Mouse (Mus musculus) liver, postnatal 0 days (tissue): ENCODE results near the gene Angptl2. TPM values are rescaled to one million over a fixed set of nuclear protein-coding genes. Genes with fewer than 3 reads are reported as not detected.

Experiments used
- ATAC-seq: fragments of 200-750 bp; cut with Nextera tagmentation; 2 replicates; pipeline ENCODE4 v1.8.0; 2017; ENCODE audit warnings: mild to moderate bottlenecking, moderate library complexity
- DNase-seq: peaks from one replicate; pipeline ENCODE4 v3.0.0-alpha.2; 2016
- H3K27ac ChIP-seq: fragments of 300-500 bp; sonication (generic); 2 replicates; pipeline ENCODE4 v1.5.1; 2014; ENCODE audit warnings: antibody characterized with exemption, moderate library complexity, mild to moderate bottlenecking, low read depth
- H3K27me3 ChIP-seq: fragments of 300-500 bp; sonication (generic); 2 replicates; pipeline ENCODE4 v1.6.1; 2014; ENCODE audit warnings: low read length, control low read depth, mixed read lengths; ENCODE audit not compliant: insufficient read depth
- H3K36me3 ChIP-seq: fragments of 300-500 bp; sonication (generic); replicated peaks from 2 replicates; pipeline ENCODE4 v1.6.1; 2014; ENCODE audit warnings: mild to moderate bottlenecking, control low read depth, low read length, moderate library complexity, mixed read lengths; ENCODE audit not compliant: insufficient read depth
- H3K4me1 ChIP-seq: fragments of 300-500 bp; sonication (generic); 2 replicates; pipeline ENCODE4 v1.6.1; 2014; ENCODE audit warnings: antibody characterized with exemption, mild to moderate bottlenecking, control low read depth; ENCODE audit not compliant: insufficient read depth
- H3K4me2 ChIP-seq: fragments of 300-500 bp; sonication (generic); 2 replicates; pipeline ENCODE4 v1.6.1; 2014; ENCODE audit warnings: low read depth, mild to moderate bottlenecking, low read length, moderate library complexity, mixed read lengths
- H3K4me3 ChIP-seq: fragments of 300-500 bp; sonication (generic); 2 replicates; pipeline ENCODE4 v1.5.1; 2014; ENCODE audit warnings: low read depth, low read length
- H3K9ac ChIP-seq: fragments of 300-500 bp; sonication (generic); replicated peaks from 2 replicates; pipeline ENCODE4 v1.6.1; 2014; ENCODE audit warnings: mild to moderate bottlenecking, moderate library complexity
- H3K9me3 ChIP-seq: fragments of 300-500 bp; sonication (generic); 2 replicates; pipeline ENCODE4 v1.6.1; 2016; ENCODE audit warnings: mild to moderate bottlenecking, control low read depth, low read length, mixed read lengths
- CTCF ChIP-seq: sonication (generic); IDR thresholded peaks from 2 replicates; pipeline ENCODE4 v1.5.1; 2016; ENCODE audit warnings: antibody characterized with exemption, low read depth
- EP300 ChIP-seq: IDR thresholded peaks from 2 replicates; pipeline ENCODE4 v1.6.1; 2016; ENCODE audit warnings: antibody characterized with exemption, low read depth, mild to moderate bottlenecking
- WGBS: fragments of 180-500 bp; shearing (Covaris S2); extraction: QIAGEN DNeasy Blood & Tissue Kit; methylation state at CpG from one replicate; pipeline ENCODE4 v1.1.7; 2014; ENCODE audit not compliant: insufficient replicate concordance; 5-methylcytosine and 5-hydroxymethylcytosine counted together
- polyA plus RNA-seq: library from polyadenylated mRNA; unstranded; fragments of >200 nt; fragmentation: Nextera tagmentation; extraction: Ambion mirVana; gene quantifications from 2 replicates; pipeline ENCODE4 v1.2.1, GENCODE M21; 2015

The Angptl2 gene
- polyA plus RNA-seq, 1 experiment from 2014 or later, result 3.8 TPM

DNA sequence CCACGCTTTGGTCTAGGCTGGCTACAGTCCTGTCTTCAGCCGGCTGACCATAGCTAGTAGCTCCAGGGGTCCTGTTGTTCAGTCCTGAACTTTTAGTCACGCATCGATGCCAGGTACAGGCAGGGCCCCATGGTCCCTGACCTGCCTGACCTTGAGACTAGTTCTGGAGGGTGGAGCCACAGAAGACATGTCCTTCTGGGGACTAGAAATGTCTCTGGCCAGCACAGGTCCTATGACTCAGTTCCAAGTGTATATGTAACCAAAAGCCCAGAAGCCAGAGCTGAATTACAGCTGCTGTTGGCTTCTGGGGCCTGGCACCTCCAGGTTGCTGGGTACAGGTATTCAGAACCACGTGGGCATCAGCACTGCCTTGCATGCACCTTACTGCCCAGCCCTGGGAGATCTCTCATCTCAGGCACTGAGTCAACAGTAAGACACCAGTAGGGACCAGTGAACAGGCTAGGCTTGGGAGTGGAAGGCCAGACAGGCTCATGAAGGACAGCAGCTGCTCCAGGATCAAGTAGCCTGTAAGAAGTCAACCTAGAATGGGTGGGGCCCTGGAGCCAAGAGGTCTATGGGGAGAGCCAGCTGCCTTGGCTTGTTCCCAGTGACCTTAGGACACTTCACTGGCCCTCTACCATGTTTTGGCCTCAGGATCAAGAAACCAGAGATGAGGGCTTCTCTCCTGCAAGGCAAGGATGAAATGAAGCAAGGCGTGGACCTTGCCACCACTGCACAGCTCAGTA lies 26.8 kb upstream of the Angptl2 start:
- 85% methylated on average over 6 of the region's 6 CpGs for WGBS
- no peak overlapping the region for H3K9ac ChIP-seq
- ATAC-seq, result no peak
- H3K9me3 ChIP-seq, result no peaks in the 10 kb centered on the region
- DNase-seq, result no peak
- no peaks in the 10 kb centered on the region for H3K27me3 ChIP-seq
- H3K4me1 ChIP-seq, result no peaks in the 10 kb centered on the region
- TF ChIP-seq CTCF (no peak), EP300 (no peak)
- no peaks in the 10 kb centered on the region for H3K36me3 ChIP-seq
- no peak overlapping the region for H3K4me2 ChIP-seq
- no peak overlapping the region for H3K27ac ChIP-seq
- no peak overlapping the region for H3K4me3 ChIP-seq

DNA sequence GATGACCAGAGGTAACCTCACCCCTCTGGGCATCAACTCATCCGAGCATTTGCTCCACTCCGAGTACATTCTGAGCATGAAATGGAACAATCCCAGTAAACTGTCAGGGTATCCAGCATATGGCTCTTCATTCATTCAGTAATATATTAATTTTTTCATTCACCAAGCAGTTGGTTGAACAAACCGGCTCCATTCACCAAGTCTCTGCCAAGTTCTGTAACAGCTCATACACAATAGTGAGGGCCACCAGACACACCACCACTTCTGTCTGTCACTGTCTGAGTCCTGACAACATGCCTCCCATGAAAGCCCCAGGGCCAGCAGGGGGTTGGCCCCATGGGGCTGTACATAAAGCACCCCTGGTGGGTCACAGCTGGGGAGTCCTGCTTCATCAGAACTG lies 25.9 kb upstream of the Angptl2 start:
- H3K9ac ChIP-seq, result no peak overlapping the region
- 86% methylated on average over 3 of the region's 3 CpGs for WGBS
- no peaks in the 10 kb centered on the region for H3K9me3 ChIP-seq
- H3K4me2 ChIP-seq, result no peak overlapping the region
- TF ChIP-seq CTCF, result no peak
- no peak for TF ChIP-seq EP300
- no peak for ATAC-seq
- H3K27ac ChIP-seq, result no peak overlapping the region
- H3K36me3 ChIP-seq, result no peaks in the 10 kb centered on the region
- no peak overlapping the region for H3K4me3 ChIP-seq
- H3K27me3 ChIP-seq, result no peaks in the 10 kb centered on the region
- no peaks in the 10 kb centered on the region for H3K4me1 ChIP-seq
- DNase-seq, result no peak

DNA sequence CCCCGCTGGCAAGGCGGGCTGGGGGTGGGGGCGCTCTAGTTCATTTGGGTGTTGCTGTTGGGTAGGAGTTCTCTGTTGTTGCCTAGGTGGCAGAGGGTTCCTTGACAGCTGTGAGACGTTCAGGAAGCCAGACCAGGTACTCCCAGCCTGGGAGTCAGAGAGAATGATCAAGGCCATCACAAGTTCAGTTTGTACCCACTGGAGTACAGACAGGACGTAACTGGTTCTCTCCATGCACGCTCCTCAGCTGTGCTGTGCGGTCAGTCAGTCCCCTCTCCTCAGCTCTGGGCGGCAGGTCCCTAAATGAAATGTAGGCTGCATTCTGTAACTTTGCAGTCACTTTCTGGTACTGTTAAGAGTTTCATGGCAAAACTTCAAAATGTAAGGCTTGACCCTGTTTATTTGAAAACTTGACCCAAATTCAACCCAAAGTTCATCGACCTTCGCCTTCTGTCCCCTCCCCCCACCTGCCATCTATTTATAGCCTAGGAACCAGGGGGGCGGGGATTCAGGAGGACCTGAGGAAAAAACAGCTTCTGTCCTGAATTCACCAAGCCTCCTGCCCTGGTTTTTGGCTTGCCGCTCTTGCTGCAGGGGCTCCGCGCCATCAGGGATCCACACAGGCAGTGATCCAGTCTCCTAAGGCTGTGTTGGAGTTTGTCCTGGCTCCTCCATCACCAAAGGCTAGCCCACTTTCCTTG lies 15.4 kb upstream of the Angptl2 start:
- 61% methylated on average over 14 of the region's 14 CpGs for WGBS
- no peak overlapping the region for H3K9ac ChIP-seq
- ATAC-seq, result peak; percentile 63
- H3K4me3 ChIP-seq, result no peak overlapping the region
- no peaks in the 10 kb centered on the region for H3K36me3 ChIP-seq
- H3K27me3 ChIP-seq, result no peaks in the 10 kb centered on the region
- H3K27ac ChIP-seq, result peak overlapping the region; percentile 34; the same call in 1 of the 2 replicates
- H3K4me1 ChIP-seq, result peaks cover 24% of the 10 kb centered on the region
- no peaks in the 10 kb centered on the region for H3K9me3 ChIP-seq
- 0 out of 2 replicates have a peak, but pooled peaks have one; percentile 15 for TF ChIP-seq EP300
- TF ChIP-seq CTCF, result no peak
- H3K4me2 ChIP-seq, result no peak overlapping the region; the same call in 1 of the 2 replicates
- peak; percentile 41 for DNase-seq

DNA sequence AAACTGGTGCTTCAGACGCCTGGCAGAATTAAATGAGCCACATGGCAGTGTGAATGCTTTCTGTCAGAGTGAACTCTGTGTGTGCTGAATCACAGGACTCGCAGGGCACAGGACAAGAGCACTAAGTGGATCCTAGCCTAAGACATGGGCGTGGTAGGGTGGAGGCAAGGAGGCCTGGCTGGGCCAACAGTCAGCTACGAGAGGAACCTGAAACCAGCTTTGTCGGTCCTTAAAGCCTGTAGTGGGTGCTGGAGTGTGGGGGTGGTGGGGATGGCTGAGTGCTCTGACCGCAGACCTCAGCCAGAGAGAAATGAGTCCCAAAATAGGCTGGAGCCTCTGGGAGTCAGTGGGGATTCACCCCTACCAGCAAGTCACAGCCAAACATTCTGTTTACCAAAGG lies 12.6 kb upstream of the Angptl2 start:
- WGBS, result 45% methylated on average over 6 of the region's 6 CpGs
- no peak overlapping the region for H3K4me2 ChIP-seq
- no peaks in the 10 kb centered on the region for H3K36me3 ChIP-seq
- H3K9ac ChIP-seq, result no peak overlapping the region
- H3K4me3 ChIP-seq, result no peak overlapping the region
- TF ChIP-seq EP300 (no peak), CTCF (no peak)
- DNase-seq (no peak), ATAC-seq (no peak)
- H3K27ac ChIP-seq, result no peak overlapping the region
- no peaks in the 10 kb centered on the region for H3K27me3 ChIP-seq
- H3K9me3 ChIP-seq, result no peaks in the 10 kb centered on the region
- H3K4me1 ChIP-seq, result peaks cover 24% of the 10 kb centered on the region

DNA sequence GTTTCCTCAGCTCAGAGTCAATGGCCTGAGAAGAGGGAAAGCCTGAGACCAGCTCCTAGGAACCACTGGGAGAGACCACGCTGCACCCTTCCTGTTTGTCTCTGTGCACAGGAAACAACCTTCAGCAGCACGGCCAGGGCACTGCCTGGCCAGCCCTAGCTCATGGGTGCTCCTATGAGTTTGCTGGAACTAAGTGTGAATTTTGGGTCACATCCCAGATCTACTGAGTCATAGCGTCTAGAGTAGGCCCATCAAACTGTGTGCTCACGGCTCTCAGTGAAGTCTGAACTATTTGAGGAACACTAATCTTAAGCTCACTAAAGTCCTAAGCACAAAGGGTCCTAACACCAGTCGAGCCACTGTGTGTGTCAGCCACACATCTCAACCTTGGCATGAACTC lies 10.9 kb upstream of the Angptl2 start:
- Histone ChIP-seq H3K4me2 (no peak overlapping the region), H3K27me3 (no peaks in the 10 kb centered on the region), H3K9ac (no peak overlapping the region), H3K4me3 (no peak overlapping the region), H3K36me3 (no peaks in the 10 kb centered on the region), H3K9me3 (no peaks in the 10 kb centered on the region), H3K27ac (no peak overlapping the region), H3K4me1 (peaks cover 22% of the 10 kb centered on the region)
- ATAC-seq (no peak), DNase-seq (no peak)
- TF ChIP-seq EP300, result no peak
- no peak for TF ChIP-seq CTCF
- 59% methylated on average over 5 of the region's 5 CpGs for WGBS

DNA sequence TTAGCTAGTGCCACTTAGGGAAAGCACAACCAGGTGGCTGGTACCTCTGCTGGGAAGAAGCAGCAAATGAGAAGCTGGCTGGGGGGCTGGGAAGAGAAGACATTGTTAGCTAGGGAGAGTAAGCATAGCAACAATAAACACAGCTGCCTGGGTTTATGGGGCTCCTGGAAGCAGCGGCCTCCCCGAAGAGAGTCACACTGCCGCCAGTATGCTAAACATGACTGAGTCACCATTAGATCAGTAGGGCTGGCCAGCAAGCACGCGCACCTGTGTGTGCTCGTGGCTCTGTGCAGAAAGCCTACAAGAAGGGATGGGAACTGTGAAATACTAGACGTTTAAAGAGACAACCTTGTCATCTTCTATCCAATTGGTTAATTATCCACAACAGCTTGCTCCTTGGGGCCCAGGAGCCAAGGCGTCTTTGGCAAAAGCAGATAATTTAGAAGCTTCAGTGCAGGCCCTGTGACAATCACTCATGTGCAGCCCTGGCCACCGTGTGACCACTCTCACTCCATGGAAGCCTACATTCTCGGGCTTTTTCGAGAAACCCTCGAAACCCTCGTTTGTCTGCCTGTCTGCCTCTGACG lies 9.8 kb upstream of the Angptl2 start:
- no peak for ATAC-seq
- TF ChIP-seq EP300 (no peak), CTCF (no peak)

More for the DNA sequence above, 9.8 kb upstream of the Angptl2 start:
- H3K27ac ChIP-seq, result no peak overlapping the region
- peaks cover 14% of the 10 kb centered on the region for H3K4me1 ChIP-seq
- no peaks in the 10 kb centered on the region for H3K27me3 ChIP-seq
- 59% methylated on average over 14 of the region's 14 CpGs for WGBS
- H3K4me2 ChIP-seq, result no peak overlapping the region
- DNase-seq, result no peak
- no peaks in the 10 kb centered on the region for H3K36me3 ChIP-seq
- no peaks in the 10 kb centered on the region for H3K9me3 ChIP-seq
- no peak overlapping the region for H3K4me3 ChIP-seq
- no peak overlapping the region for H3K9ac ChIP-seq
